In genomic region chr5:151292310-151292709, GRCm38 (mm10) we compare ENCODE assay signal across 9 mouse cellular contexts. TPM values are rescaled to one million over a fixed set of nuclear protein-coding genes. Genes with fewer than 3 reads are reported as not detected.
DNase-seq lines count a peak whose midpoint lies in the region; ATAC-seq and TF ChIP-seq lines count a peak whose summit lies in the region.
"Had no signal": no experiment of that assay in that cellular context is flagged by ENCODE, and none has a peak within 500 bp of the region (broad histone marks: within the 10 kb centered on the region; RNA-seq: fewer than 3 reads in every experiment).

No protein-coding gene starts in this region.

- peak; percentile 92 for ATAC-seq in megakaryocyte-erythroid progenitor cell, adult 5-6 weeks (replicated peaks; ENCODE audit: low FRiP score, low TSS enrichment, poor library complexity, severe bottlenecking)

- no peak for TF ChIP-seq POLR2A in lung, adult 2 months (IDR thresholded peaks at IDR 0.05; ENCODE audit: borderline replicate concordance, extremely low read depth, low read depth, low read length)
- no peak for TF ChIP-seq POLR2A in cortical plate, adult 2 months (IDR thresholded peaks at IDR 0.05; ENCODE audit: extremely low read depth, insufficient read depth, low read length)

- H3K4me1 ChIP-seq in lung, adult 2 months (ENCODE audit: control insufficient read depth, insufficient read depth, low read length), result no peaks in the 10 kb centered on the region
- H3K4me1 ChIP-seq in cortical plate, adult 2 months (ENCODE audit: control insufficient read depth, insufficient read depth, low read length), result no peaks in the 10 kb centered on the region
- H3K4me1 ChIP-seq: megakaryocyte, embryonic 14.5 days had no signal

- no peak overlapping the region for H3K4me3 ChIP-seq in lung, adult 2 months (replicated peaks; ENCODE audit: extremely low read depth, low read depth, low read length)
- H3K4me3 ChIP-seq in cortical plate, adult 2 months (ENCODE audit: insufficient read depth, low read length), result no peak overlapping the region
- H3K4me3 ChIP-seq: megakaryocyte, embryonic 14.5 days had no signal

- H3K27ac ChIP-seq in cortical plate, adult 2 months (ENCODE audit: insufficient read depth, low read length), result no peak overlapping the region

- peak; percentile 50 for TF ChIP-seq CTCF in lung, adult 2 months (IDR thresholded peaks at IDR 0.05; ENCODE audit: insufficient read depth, low read length)
- TF ChIP-seq CTCF in cortical plate, adult 2 months (IDR thresholded peaks at IDR 0.05; ENCODE audit: extremely low read depth, insufficient read depth, low read length), result peak; percentile 23; the same call in 1 of the 2 replicates

- WGBS in lung, adult 2 months, result 16% methylated on average over 1 of the region's 1 CpGs

- peak; percentile 53 for DNase-seq in adrenal gland, postnatal 14 days
- no peak for DNase-seq in adrenal gland, postnatal 4 days (ENCODE audit: low spot score in 2 of 2)
- peak; percentile 20 for DNase-seq in lung, adult 2 months
- DNase-seq in lung, postnatal 25 days (ENCODE audit: low spot score), result no peak
- DNase-seq in ovary, postnatal 10 days (ENCODE audit: low spot score), result no peak
- no peak for DNase-seq in urinary bladder, adult 2 months (ENCODE audit: low spot score)

RNA-seq across cellular contexts. Expression of gene Stard13, which starts 58.7 kb away (rescaled TPM):
- 23.9 and 27.8 TPM in 2 replicates for total RNA-seq in adrenal gland, postnatal 14 days (2021)
- total RNA-seq in adrenal gland, postnatal 4 days (2021), result 10 to 100 TPM; 22.6 to 26.6 TPM
- polyA plus RNA-seq in lung, adult 2 months (2012; rRNA removed), result 45.6 and 57.3 TPM in 2 replicates
- 9.2 and 10.8 TPM in 2 replicates for polyA plus RNA-seq in cortical plate, adult 2 months (2012; rRNA removed)
- total RNA-seq in megakaryocyte-erythroid progenitor cell, adult 5-6 weeks (2014; fragmentation: Nextera tagmentation), result not detected in 2 replicates
- total RNA-seq in megakaryocyte-erythroid progenitor cell, adult 5-6 weeks (2017), result 0.19 TPM in 1 of 2 replicates, not detected in the other
- 24.8 and 27.0 TPM in 2 replicates for polyA plus RNA-seq in urinary bladder, adult 2 months (2012; rRNA removed)

Comparison
In these comparisons a context has a peak if more than half of its experiments do, and no peak if none do; other contexts are left out.
1. DNase-seq: peak in adrenal gland, postnatal 14 days (single experiment) and lung, adult 2 months (single experiment); none in adrenal gland, postnatal 4 days (0 of 2), lung, postnatal 25 days (single experiment), ovary, postnatal 10 days (single experiment) and urinary bladder, adult 2 months (single experiment).
2. RNA of gene Stard13, which starts 58.7 kb away (total RNA-seq): 23.9 to 27.8 TPM in adrenal gland, postnatal 14 days and 22.6 to 26.6 TPM in adrenal gland, postnatal 4 days; 0.19 TPM in megakaryocyte-erythroid progenitor cell, adult 5-6 weeks; every median in the first group is over 10 times any median in the second.